Mouse (Mus musculus): ENCODE data around the gene Slc25a43. TPM values are rescaled to one million over a fixed set of nuclear protein-coding genes. Genes with fewer than 3 reads are reported as not detected.

The Slc25a43 gene
- polyA plus RNA-seq (2017; shearing (Covaris generic)), result 0.35 TPM

GRCm38 (mm10) chrX:36743503-36744101 is at the start of gene Slc25a43:
Gene Slc25a43, plus strand, starts transcription at chrX:36743659.

DNA sequence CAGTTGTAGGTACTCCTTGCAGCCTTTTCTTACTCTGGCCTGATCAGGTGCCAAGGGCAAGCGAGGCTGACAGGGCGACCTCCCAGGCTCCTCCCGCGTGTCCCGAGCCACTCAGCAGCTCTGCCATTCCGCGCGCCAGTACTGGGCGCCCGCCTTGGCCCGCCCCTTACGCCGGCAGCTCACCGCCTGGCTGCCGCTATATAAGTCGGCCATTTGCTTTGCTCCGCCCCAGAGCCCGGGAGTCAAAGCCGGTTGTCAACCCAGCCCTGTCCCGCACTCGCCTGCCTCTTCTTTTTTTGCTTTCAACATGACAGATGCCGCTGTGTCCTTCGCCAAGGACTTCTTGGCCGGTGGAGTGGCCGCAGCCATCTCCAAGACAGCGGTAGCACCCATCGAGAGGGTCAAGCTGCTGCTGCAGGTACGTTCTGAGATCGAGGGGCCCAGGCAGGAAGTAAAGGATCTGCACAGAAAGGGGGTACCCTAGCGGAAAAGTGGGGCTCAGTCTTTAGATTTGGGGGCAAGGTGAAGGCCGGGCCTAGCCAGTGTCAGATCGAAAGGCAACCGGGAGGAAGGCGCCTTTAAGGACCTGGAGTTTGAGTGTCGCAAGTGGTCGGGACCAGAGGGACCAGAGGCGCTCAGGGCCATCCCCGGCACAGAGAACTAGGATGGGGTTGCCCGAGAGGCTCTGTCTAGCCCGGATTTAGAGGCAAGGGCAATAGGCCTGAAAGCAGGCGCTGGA is 52.1 kb downstream of the Slc25a43 start, which contains the start of gene Slc25a5:
Slc25a5 (plus strand) TSS at position 228 of the 739 bp plus-strand sequence.

Other genes starting within 250 kb of the Slc25a43 start
- gene Pgrmc1, start 145.5 kb upstream of the Slc25a43 start, polyA plus RNA-seq (2017; shearing (Covaris generic)), result 88.6 TPM
- 0.96 TPM for gene Akap17b, start 98.3 kb upstream of the Slc25a43 start, polyA plus RNA-seq (2017; shearing (Covaris generic))
- 699 TPM for gene Slc25a5, start 52.0 kb downstream of the Slc25a43 start, polyA plus RNA-seq (2017; shearing (Covaris generic))
- gene Ube2a, start 130.2 kb downstream of the Slc25a43 start, polyA plus RNA-seq (2017; shearing (Covaris generic)), result 119 TPM
- 33.2 TPM for gene C330007P06Rik, start 130.5 kb downstream of the Slc25a43 start, polyA plus RNA-seq (2017; shearing (Covaris generic))
- gene Nkrf, start 159.2 kb downstream of the Slc25a43 start, polyA plus RNA-seq (2017; shearing (Covaris generic)), result 2.3 TPM
- 154 TPM for gene Sept6, start 248.1 kb downstream of the Slc25a43 start, polyA plus RNA-seq (2017; shearing (Covaris generic))

All from inflammation-experienced regulatory T-cells, adult 16 weeks (primary cell).